Mouse (Mus musculus) c-Kit-positive CD71-negative TER-119-negative erythroid progenitor cells, embryonic 14.5 days (primary cell): ENCODE measurements around the gene Dlgap1.

Experiments used
- DNase-seq: peaks from one replicate; pipeline ENCODE4 v3.0.0-alpha.2; 2013; ENCODE audit warnings: low read depth

Dlgap1 gene

DNA sequence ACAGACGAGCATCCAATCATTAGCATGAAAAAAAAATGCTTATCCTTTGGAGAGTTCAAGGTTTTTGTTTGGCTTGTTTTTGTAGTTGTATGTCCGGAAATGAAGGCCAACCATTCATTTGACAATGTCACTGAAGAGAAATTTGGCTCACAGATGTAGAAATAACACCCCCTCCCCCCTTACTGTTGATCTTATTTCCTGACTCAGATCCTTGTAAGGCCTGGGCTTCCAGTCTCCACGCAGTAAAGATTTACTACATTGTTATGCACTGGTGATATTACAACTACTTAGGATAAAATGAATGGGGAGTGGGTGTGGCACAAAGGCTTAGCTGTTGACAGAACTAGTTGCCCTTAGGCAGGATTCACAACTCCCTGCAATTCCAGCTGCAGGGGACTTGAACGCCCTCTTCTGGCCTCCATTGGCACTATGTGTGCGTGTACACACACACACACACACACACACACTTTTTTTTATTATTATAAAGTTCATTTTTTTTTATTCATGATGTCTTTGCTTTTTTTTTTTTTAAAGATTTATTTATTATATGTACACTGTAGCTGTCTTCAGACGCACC, 897.8 kb downstream of the Dlgap1 start:
- no peak for DNase-seq

DNA sequence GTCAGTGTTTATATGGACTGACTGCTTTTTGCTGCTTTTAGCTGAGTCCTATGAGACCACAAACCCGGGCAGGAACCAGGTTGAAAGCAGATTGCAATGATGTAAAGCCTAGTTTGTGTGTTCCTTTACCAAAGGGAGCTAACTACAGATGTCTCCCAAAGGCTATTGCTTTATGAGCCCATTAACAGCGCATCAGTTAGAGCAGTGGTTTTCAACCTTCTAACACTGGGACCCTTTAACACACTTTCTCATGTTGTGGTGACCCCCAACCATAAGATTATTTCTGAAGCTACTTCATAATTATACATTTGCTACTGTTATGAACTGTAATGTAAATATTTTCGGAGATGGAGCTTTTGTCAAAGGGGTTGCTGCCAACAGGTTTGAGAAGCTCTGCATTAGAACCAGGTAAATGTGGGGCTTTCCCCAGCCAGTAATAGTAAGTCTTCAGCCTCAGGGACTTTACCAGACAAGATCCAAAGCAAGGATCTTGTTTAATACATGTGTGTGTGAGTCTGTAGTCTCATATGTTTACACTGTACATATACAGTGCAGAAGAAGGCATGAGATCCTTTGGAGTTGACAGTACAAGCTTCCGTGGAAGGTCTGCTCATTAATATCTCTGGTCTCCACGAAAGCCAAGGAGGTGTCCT, 899.8 kb downstream of the Dlgap1 start:
- DNase-seq, result no peak

DNA sequence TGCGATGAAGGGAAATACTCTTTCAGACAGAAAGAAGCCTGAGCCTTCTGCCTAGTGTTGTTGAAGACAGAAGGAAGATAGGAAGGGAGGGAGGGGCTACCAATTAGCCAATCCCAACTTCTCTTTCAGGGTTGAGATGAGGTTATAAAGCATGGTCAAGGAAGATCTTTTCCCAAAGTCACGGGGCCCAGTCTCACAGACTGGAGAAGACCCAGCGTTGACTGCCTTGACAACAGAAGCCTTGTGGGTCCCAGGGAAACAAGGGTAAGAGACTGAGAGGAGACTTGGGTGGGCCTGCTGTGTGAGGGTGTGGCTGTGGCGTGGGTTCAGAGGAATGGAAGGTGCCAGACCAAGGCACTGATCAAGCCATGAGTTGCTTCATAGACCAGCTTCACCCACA, 901.7 kb downstream of the Dlgap1 start:
- no peak for DNase-seq
